Mouse (Mus musculus): ENCODE results near the gene Trhr2.
A peak's percentile ranks its signal among the peaks of the same experiment; 100 is the strongest.

- TF ChIP-seq CTCF (IDR thresholded peaks at IDR 0.05) (peak; percentile 99; the same call in 1 of the 2 replicates), EP300 (IDR thresholded peaks at IDR 0.05; ENCODE audit: insufficient read depth, low read depth, low read length) (peak; percentile 92; the same call in 1 of the 2 replicates)
These were observed 27.6 kb downstream of the Trhr2 start for GRCm38 (mm10) chr8:122332753-122333506.
